Mouse (Mus musculus) thymus, postnatal 0 days (tissue): Measurements from ENCODE around the gene Agpat1. TPM values are rescaled to one million over a fixed set of nuclear protein-coding genes. Genes with fewer than 3 reads are reported as not detected.

Source experiments
- DNase-seq: peaks from one replicate; pipeline ENCODE4 v3.0.0-alpha.2; 2015; ENCODE audit warnings: low spot score
- polyA plus RNA-seq: library from polyadenylated mRNA; unstranded; fragments of >200 nt; fragmentation: Nextera tagmentation; extraction: Ambion mirVana; gene quantifications from 2 replicates; pipeline ENCODE4 v1.2.1, GENCODE M21; 2015

Agpat1 gene
- polyA plus RNA-seq, 1 experiment from 2014 or later = 37.5 TPM

GRCm38 (mm10) chr17:34652546-34652945 lies 48.5 kb downstream of the Agpat1 start:
- DNase-seq = no peak

DNA sequence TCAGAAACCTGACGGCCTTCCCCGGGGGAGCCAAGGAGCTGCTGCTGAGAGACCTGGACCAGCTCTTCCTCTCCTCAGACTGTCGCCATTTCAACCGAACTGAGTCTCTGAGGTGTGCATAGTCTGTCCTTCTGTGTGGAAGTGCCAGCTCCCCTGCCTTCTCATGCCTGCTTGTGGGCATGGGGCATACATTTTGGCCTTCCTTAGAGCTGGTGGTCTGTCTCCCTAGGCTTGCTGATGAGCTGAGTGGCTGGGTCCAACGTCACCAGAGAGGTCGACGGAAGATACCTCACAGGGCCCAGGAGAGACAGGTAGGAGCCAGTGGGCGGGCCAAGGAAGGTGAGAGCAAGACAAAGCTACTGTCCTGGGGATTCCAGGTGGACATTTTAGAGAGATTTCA lies 48.9 kb downstream of the Agpat1 start:
- no peak for DNase-seq

DNA sequence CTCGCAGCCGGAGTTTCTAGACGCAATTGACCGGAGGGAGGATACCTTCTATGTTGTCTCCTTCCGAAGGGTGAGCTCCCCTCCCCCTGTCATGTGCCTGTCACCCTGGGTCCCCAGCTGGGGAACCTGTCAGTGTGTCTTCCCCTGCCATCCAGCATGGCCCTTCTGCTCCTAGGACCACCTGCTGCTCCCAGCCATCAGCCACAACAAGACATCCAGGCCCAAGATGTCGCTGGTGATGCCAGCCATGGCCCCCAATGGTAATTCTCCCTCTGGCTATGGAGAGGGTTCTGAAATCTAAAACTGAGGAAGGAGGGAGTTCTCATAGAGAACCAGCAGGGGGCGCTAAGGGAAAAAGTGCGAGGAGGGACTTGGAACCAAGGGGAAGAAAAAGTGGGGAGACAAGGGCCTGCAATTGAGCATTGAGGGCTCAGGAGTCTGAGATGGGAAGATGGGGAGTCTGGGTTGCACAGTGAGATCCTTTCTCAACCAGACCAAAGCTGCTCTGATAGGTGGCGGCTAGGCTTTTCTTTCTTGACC lies 49.8 kb downstream of the Agpat1 start:
- peak; percentile 53 for DNase-seq

DNA sequence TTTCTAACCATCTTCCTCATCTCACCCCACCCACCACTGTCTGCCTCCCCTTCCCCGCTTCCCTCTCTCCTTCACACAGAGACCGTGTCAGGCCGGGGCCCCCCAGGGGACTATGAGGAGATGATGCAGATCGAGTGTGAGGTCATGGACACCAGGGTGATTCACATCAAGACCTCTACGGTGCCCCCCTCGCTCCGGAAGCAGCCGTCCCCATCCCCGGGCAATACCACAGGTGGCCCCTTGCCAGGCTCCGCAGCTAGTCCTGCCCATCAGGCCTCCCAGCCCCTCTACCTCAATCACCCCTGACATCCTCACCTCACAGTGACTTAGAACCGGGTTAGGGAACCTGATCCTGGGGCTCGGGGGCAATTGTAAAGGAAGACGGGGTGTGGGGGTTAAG lies 50.3 kb downstream of the Agpat1 start:
- DNase-seq = no peak

- DNase-seq = no peak
Observed at GRCm38 (mm10) chr17:34655160-34655559, 51.1 kb downstream of the Agpat1 start.

- no peak for DNase-seq
Observed at GRCm38 (mm10) chr17:34655581-34655991, 51.5 kb downstream of the Agpat1 start.

- DNase-seq = no peak
Observed at GRCm38 (mm10) chr17:34656666-34657065, 52.6 kb downstream of the Agpat1 start.

DNA sequence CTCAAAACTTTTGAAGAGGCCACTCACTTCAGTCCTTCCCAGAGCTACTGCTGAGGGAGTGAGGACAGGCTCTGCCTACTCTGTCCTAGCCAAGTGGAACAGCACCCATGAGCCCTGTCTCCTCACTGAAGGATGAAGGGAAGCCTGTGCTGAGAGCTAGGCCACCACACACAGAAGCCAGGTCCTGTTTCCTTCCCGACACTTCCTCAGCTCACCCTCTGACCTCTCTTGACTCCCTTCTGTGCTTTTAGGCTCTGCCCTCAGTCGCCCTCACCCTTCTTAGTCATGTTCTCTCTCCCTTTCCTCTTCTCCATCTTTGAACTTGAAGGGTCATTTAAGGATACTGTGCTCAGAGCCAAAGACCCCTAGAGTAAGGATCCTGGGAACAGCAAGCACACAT lies 53.2 kb downstream of the Agpat1 start:
- DNase-seq = no peak

- no peak for DNase-seq
Observed at GRCm38 (mm10) chr17:34658145-34658544, 54.1 kb downstream of the Agpat1 start.

DNA sequence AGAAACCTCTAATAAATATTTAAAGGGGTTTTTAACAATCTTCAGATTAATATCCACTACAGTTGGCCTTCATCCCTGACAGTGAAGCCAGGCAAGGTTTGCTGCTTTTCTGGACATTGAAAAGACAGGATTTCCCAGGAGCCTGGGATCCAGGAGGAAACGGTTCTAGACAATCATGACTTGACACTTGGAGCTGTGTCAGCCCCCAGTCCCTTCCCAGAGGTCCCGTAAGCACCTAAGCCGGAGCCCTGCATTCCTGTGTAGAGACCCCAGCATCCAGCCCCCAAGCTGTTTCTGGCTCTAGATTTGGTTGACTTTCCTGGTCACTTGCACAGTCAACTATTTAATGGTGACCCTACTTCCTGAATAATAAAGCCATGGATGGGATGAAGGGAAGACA lies 54.5 kb downstream of the Agpat1 start:
- DNase-seq = no peak

DNA sequence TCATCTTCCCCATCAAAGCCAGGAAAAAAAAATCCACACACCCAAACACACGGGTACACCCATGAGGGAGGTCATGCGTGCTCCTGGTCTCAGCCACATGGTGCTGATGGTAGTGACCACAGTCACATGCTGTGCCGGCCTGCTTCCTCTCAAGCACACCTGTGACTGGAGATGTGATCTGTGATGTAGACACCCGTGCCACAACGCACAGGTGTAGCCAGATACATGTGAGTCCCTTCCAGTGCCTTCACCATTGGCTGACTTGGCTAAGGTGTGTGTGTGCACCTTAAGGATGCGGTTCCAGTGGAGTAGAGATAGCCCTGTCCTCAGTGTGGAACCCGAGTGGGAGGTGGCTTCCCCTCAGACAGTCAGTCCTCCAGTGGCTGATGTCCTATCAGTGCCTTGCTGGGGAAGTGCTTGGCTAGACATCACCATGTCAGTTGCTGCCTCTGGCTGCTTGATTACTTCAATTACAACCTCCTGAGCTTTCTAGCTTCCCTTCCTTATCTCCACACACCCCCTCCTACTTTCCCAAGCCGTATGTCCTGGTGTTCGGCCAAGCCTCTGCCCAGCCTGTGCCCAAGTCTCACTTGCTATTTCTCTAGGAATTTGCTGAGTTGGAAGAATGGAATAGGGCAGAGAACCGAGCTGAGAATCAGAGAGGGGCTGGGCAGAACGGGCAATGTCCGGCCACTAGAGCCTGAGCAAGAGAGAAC lies 55.3 kb downstream of the Agpat1 start:
- no peak for DNase-seq

DNA sequence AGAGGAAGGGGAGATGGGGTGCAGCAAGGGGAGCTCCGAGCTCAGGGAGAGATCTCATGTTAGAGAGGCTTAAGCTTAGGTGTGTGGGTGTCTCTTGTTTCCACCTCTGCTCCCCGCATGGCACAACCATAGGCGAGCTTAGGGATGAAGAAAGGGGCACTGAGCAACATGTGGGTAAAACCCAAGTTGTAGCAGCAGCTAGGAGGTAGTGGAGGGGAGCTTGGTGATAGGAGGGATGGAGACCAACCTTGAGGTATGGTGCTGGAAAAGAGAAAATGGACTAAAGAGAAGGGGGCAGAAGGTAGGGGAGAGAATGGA lies 55.8 kb downstream of the Agpat1 start:
- no peak for DNase-seq

DNA sequence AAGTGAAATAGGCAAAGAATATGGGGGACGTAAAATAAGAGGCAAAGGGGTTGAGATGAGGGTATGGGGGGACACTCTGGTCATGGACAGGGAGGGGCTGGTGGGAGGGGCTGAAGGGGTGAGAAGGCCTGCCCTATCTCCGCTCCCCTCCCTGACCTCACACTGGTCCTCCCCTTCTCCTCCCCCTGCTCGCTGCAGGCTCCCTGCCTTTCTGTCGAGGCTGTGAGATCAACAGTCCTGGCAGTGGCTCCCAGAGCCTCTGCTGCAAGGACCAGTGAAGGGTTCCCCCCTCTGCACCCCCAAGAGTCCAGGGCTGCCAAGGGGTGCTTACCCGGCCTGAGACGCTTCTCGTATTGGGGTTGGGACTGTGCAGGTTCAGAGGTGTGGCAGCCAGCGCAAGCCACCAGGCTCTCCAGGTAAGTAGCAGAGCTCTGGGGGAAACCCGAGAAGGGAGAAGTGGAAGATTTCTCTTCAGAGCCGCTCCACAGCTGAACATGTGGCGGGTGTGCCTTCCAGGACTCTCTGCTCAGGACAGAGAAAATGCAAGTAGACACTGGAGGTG lies 56.3 kb downstream of the Agpat1 start:
- DNase-seq = no peak

DNA sequence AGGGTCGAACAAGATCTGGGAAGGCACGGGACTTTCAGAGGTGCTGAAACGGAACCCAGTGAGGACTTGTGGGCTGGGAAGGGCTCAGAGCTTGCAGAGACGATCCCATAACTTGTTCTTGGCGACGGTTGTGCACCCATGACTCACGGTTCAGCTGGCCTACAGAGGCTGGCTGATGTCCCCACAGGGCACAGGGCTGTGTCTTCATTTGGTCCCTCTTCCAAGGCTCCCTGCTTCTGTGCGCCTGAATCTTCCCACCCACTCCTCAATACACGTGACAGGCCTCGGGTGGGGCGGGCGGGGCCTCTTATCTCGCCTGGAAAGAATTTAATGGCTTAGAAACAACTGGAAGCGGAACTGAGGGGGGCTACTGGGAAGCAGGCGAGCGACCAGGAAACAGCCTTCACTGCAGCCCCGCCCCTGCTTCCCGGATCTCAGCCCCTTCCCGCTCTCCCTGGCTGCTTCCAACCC lies 57.1 kb downstream of the Agpat1 start:
- no peak for DNase-seq

DNA sequence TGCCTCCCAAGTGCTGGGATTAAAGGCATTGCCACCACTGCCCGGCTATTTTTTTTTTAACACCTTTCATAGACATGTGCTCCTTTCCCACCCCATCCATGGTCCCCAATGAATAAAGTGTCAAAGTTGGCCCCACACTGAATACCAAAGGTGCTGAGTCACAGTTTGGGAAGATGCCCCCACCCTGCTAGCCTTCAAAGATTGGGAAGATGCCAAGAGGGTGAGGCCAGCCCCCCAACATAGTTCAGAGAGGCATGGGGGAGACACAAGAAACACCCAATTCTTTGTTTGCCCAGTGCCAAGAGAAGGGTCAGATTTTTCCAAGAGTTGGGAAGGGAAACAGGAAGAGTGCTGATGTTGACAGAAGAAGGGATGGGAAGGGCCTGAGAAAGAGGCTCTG lies 58.4 kb downstream of the Agpat1 start:
- no peak for DNase-seq

DNA sequence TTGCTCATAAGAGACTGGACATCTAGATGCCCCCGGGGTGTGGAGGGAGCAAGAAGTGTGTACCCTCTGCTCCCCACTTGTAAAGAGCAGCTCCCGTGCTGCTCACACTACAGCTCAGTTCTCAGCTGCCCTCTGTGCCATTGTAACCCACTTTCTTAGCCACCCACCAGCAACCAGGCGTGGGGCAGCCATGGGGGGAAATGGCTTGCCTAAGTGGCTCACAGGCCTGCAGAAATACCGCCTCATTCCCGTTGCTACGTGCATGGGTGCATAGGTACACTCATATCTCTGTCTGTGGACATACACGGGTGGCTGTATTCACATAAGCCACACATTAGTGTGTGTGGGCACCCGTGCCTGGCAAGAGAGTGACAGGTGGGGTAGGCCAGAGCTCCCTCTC lies 58.9 kb downstream of the Agpat1 start:
- no peak for DNase-seq

Other genes starting within 250 kb of the Agpat1 start
- 0.22 and 0.27 TPM in 2 replicates for gene Btnl2, start 249.4 kb upstream of the Agpat1 start, polyA plus RNA-seq
- gene Btnl1, start 227.1 kb upstream of the Agpat1 start, polyA plus RNA-seq = 0.27 and 0.29 TPM in 2 replicates
- 0.71 and 0.94 TPM in 2 replicates for gene BC051142, start 205.4 kb upstream of the Agpat1 start, polyA plus RNA-seq
- 0.09 and 0.13 TPM in 2 replicates for gene Btnl4, start 126.9 kb upstream of the Agpat1 start, polyA plus RNA-seq
- 0.12 and 0.20 TPM in 2 replicates for gene Btnl6, start 86.9 kb upstream of the Agpat1 start, polyA plus RNA-seq
- gene Notch4, start 40.0 kb upstream of the Agpat1 start, polyA plus RNA-seq = 1.4 and 2.0 TPM in 2 replicates
- gene Gpsm3, start 14.5 kb upstream of the Agpat1 start, polyA plus RNA-seq = 228 and 241 TPM in 2 replicates
- gene Pbx2, start 13.0 kb upstream of the Agpat1 start, polyA plus RNA-seq = 10.4 and 13.3 TPM in 2 replicates
- gene Ager, start 6.4 kb upstream of the Agpat1 start, polyA plus RNA-seq = 2.5 and 4.0 TPM in 2 replicates
- 135 and 144 TPM in 2 replicates for gene Rnf5, start 572 bp upstream of the Agpat1 start, polyA plus RNA-seq
- gene Egfl8, start 11.7 kb downstream of the Agpat1 start, polyA plus RNA-seq = 3.1 and 3.3 TPM in 2 replicates
- 38.4 and 45.5 TPM in 2 replicates for gene Ppt2, start 24.2 kb downstream of the Agpat1 start, polyA plus RNA-seq
- gene Prrt1, start 25.3 kb downstream of the Agpat1 start, polyA plus RNA-seq = 37.4 and 39.4 TPM in 2 replicates
- gene Fkbpl, start 40.5 kb downstream of the Agpat1 start, polyA plus RNA-seq = 12.5 TPM in 2 replicates
- gene Atf6b, start 42.9 kb downstream of the Agpat1 start, polyA plus RNA-seq = 56.6 and 60.8 TPM in 2 replicates
- 0.54 and 0.59 TPM in 2 replicates for gene Tnxb, start 66.3 kb downstream of the Agpat1 start, polyA plus RNA-seq
- 0.32 and 0.49 TPM in 2 replicates for gene C4b, start 139.6 kb downstream of the Agpat1 start, polyA plus RNA-seq
- gene Cyp21a1, start 200.3 kb downstream of the Agpat1 start, polyA plus RNA-seq = not detected in 2 replicates
- gene Stk19, start 232.7 kb downstream of the Agpat1 start, polyA plus RNA-seq = 39.3 and 48.6 TPM in 2 replicates
- 48.8 and 53.3 TPM in 2 replicates for gene Dxo, start 232.8 kb downstream of the Agpat1 start, polyA plus RNA-seq
- 49.7 and 50.1 TPM in 2 replicates for gene Skiv2l, start 245.9 kb downstream of the Agpat1 start, polyA plus RNA-seq
- 82.4 and 88.6 TPM in 2 replicates for gene Nelfe, start 246.1 kb downstream of the Agpat1 start, polyA plus RNA-seq